Mouse (Mus musculus): ENCODE data around the gene Srf.
A peak's percentile ranks its signal among the peaks of the same experiment; 100 is the strongest.

Gene Srf

GRCm38 (mm10) chr17:46554977-46555672, 850 bp downstream of the Srf start:
- peak; percentile 55 to 66 for DNase-seq

DNA sequence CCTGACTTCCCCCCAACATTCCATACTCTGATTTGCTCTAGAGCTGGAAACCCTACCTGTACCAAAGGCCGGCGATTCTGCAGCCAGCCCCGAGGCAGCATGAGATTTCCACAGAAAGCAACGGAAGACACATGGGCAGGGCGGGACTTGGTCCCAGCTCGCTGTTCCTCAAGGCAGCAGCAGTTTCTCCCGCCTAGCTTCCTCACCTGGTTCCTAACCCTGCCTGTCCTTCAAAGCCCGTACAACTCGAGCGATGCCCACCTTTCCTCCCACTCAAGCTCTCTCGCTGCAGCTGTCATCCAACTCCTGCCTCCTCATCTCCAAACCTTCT, 1.4 kb downstream of the Srf start:
- DNase-seq = peak in 1 of 2 experiments; percentile 49

- no peak for DNase-seq
These were observed 2.0 kb downstream of the Srf start for GRCm38 (mm10) chr17:46553926-46554325.

GRCm38 (mm10) chr17:46553469-46553868, 2.5 kb downstream of the Srf start:
- no peak for DNase-seq

- DNase-seq = peak; percentile 93 to 97
These were observed 3.0 kb downstream of the Srf start for GRCm38 (mm10) chr17:46552841-46553423.

- no peak for DNase-seq
These were observed 3.8 kb downstream of the Srf start for GRCm38 (mm10) chr17:46552151-46552550.

- DNase-seq = no peak
These were observed 4.6 kb downstream of the Srf start for GRCm38 (mm10) chr17:46551369-46551768.

- DNase-seq = no peak
These were observed 5.1 kb downstream of the Srf start for GRCm38 (mm10) chr17:46550904-46551303.

- no peak for DNase-seq
These were observed 6.3 kb downstream of the Srf start for GRCm38 (mm10) chr17:46549642-46550041.

GRCm38 (mm10) chr17:46549193-46549592, 6.8 kb downstream of the Srf start:
- peak; percentile 68 to 69 for DNase-seq

DNA sequence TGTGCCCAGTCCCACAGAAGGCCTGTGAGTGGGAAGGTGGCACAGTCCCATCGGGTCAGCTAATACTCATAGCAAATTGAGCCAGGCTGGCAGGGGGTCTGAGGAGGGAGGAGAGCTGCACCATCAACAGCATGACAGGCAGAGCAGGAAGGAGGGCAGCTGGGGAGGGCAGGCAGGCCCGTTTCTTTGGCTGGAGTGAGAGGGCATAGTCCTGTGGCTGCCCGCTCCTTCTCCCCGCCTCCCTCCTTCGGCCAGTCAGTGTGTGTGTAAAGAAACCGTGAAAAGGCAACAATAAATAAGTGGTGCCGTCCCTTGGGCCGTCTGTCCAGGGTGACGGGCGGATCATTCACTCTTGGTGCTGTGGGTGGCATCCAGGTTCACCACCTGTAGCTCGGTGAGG, 7.2 kb downstream of the Srf start:
- no peak for DNase-seq

DNA sequence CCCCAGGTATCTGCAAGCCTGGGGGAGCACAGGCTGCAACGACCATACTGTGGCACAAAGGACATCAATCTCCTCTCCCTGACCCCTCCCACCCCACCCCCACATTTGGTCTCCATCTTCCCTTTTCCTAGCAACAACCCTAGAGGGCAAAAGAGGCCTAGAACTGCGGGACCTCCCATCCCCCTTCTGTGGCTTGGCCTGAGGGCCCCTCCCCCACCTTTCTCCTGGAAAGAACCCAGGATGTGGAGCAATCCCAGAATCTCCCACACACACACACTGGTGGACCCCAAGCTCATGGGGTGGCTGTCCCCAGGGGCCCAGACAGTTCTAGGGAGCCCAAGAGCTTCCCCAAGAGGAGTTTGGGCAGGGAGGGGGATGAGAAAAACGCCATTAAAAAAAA, 8.1 kb downstream of the Srf start:
- no peak for DNase-seq

DNA sequence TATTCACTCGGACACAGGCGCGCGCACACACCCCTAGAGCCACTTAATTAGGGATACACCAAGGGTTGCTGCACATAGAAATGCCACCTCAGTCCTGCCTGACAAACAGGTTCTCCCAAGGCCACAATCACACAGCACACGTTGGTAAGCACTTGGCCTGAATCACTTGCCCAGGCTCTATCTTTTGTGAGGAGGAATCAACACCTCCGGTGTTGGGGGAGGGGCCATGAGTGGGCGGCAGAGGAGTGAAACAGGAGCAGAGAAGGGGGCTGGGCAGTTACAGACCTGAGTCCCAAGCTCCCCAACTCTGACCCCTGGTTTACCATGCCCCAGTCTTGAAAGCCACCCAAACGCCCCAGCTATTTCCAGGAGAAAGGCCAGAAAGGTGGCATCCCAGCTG, 9.0 kb downstream of the Srf start:
- DNase-seq = no peak

DNA sequence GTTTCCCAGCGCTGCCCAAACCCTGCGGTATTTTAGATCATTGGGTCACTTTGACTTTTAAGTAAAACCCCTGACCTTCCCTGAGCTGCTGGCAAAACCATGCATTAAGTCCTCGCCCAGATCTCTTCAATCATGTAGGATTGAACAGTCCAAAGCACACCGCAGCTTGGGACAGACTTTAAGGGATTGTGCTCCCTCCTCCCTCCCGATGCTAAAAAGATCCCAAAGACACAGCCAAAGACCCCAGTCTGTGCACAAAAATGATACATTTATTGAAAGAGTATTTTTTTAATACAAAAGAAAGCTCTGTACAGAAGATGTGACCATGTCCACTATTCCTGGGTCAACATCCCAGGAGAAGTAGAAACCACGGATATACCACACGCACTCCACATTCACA, 9.4 kb downstream of the Srf start:
- no peak for DNase-seq

DNA sequence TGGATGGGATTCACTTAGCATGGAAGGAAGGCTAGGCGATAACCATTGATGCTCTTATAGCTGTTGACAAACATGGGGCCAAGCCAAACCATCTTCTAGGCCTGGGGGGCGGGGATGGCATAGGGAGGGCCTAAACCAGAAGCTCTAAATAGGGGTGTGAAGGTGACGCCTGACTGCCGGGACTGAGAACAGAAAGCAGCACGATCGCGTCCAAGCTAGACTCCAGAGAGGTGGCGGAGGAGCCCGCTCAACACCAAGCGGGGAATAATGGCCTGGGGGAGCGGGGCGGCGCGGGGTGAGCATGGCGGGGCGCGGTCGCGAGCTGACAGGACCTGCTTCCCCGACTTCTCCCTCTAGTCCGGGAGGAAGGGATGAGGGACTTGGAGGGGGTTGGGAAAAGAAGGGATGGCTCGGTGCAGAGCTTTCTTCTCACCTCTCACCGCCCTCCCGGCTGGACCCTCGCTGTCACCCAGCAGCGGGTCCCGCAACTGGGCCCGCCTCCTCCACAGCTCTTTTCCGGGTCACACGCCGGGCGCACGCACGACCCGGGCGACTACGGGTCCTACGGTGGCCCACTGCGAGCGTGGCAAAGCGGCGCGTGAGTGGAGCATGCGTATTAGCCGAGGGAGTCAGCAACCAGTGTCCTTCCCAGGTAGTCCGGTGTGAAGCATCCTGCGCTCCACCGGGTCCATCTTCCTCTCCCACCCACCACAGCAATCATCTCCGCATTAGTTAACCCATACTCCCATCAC, 10.0 kb downstream of the Srf start, which contains the start of gene Cul9:
TSS of gene Cul9 (minus strand) at position 576 of the 752 bp plus-strand sequence.
- peak; percentile 72 to 81 for DNase-seq

DNA sequence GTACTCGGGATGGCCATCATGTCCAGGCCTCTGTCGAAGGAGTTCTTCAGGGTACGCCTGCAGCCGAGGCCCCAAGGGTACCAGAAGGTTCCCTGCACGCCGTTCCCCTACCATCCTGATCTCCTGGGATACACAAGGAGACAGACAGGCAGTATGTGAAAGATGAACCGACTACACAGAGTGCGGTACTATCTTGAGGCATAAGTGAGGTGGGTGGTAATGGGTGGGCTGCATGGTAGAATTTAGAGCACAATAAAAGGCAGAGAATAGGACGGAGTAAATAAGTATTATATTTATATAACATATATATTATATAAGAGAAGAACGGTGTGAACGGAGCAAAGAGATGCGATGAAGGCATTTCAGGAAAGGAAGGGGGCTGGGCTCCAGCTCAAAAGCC, 12.3 kb downstream of the Srf start:
- DNase-seq = no peak

DNA sequence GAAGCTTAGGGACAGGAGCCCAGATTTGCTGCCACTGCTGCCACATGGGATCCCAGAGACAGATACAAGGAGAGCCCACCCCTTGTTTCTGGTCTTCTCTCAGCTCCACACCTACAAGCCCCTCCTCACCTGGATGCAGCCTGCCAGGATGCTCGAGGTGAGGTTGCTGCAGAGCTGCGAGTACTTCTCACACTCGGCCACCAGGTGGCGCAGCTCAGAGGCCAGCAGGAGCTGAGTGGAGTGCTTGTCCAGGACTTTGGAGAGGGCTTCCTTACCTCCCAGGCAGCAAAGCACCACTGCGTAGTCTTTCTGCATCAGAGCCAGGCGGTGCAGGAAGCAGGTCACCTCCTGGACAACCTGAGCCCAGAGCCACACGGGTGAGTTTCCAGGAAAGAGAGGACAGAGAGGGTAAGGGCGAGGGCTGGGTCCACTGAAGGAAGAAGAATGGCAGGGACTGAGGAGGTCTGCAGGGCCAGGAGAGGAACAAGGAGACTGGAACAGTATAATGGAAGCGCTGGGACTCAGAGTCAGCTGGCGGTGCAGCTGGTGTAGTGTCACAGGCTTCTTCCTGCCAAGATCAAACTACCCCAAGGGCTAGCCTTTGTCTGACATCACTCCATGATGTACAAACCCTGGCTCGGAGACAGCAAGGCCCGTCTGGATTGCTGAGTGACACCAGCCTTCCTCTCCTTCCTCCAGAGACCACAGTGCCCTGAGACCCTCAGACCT, 30.2 kb downstream of the Srf start:
- DNase-seq = peak; percentile 81 to 84

- DNase-seq = no peak
These were observed 30.9 kb downstream of the Srf start for GRCm38 (mm10) chr17:46525065-46525464.

DNA sequence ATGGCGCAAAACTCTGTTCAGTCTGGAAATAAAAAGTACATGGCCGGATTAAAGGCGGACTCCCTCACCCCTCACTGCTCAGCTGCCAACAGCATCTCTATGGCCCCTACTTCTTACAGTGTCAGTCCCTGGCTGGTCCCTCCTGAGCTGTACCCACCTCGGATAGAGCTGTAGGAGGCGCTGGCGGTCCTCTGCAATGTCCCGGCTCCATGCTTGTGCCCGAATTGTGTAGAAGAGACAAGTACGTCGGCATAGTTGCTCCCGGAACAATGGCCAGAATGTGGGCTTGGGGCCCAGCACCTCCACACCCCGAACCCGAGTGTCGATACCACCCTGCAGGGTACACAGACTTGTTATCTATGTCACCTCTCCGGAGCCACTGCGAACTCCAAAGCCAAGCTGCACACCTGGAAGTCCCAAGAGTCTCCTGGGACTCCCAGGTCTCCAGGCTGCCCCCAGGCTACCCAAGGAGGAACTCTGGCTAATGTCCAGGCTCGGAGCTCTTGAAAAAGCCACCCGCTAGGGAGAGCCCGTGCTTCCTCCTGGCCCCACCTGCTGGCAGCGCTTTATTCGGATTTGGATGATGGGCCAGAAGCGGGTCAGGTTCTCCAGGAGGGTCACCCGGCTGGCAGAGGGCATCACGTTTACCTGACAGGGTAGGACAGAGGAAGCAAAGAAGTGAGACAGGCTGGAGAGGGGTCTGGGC, 33.9 kb downstream of the Srf start:
- peak; percentile 27 to 33 for DNase-seq

DNA sequence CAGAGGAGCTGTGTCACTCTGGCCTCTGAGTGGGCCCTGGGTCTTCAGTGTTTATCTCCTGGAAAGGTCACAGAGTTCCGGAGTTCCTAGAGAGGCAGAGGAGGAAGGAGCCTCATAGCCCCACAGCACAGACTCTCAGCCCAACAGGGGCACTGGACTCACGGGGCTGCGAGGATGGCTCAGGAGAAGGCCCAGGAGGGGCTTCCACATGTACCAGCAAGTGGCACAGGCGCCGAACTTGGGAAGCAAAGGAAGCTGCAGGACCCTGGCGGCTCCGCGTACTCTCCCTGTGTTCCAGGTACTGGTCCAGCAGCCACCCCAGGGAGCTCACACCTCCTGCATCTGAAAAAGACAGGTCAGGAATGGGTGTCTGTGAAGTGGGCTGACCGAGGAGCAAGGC, 34.8 kb downstream of the Srf start:
- no peak for DNase-seq

DNA sequence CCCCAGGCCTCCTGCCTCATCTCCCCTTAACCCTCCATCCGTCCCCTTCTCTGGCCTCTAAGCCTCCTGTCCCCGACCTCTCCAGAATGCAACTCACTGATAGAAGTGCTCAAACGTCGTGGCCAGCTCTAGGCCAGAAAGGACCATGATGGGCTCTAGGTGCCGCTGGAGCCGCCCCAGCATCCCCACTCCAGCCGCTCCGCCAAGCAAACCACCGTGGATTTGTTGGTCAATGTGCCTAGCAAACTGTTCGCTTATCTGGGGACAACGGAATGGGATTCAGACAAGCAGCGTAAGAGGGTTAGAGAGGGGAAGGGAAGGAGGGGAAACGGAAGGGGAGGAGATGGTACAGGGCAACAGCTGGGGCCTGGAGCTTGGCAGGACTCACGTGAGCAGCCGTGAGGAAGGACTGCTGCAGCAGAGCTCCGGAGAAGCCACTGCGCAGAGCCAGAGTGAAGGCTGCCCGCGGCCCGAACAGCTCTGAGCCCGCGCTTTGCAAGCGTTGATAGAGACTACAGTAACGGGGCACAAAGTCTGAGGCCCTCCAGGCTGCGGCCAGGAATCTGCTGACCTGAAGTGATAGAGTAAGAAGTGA, 35.5 kb downstream of the Srf start:
- DNase-seq = peak in 1 of 2 experiments; percentile 42

DNA sequence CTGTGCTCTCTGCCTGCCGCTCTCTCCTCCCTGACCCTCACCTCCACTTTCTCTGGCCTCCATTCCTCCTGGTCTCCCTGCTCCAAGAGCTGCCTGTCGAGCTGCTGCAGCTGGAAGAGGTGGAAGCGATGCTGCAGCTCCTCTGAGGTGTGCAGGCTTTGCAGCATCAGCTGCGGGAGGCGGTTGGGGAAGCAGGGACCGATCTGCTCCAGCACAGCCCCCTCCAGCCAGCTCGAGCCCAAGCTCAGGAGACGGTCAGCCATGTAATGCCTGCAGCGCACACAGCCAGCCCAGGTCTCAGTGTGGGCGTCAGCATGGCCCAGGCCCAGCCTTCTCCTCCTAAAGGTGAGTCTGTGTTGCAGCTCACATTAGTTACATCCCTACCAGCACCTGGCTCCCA, 36.0 kb downstream of the Srf start:
- DNase-seq = no peak

All from lung, postnatal 4 days (tissue).